Mouse (Mus musculus) stomach, postnatal 0 days (tissue): ENCODE data around the gene Atp2b2.

Experiments used
- CTCF ChIP-seq: IDR thresholded peaks from 2 replicates; pipeline ENCODE4 v1.5.1; 2016; ENCODE audit warnings: antibody characterized with exemption, low read depth, mild to moderate bottlenecking, moderate library complexity
- EP300 ChIP-seq: optimal IDR thresholded peaks from 2 replicates; pipeline ENCODE3; 2016; ENCODE audit warnings: antibody characterized with exemption

GRCm38 (mm10) chr6:113962811-113963210, 79.6 kb downstream of the Atp2b2 start:
- TF ChIP-seq CTCF (no peak), EP300 (no peak)
